Mouse (Mus musculus): ENCODE results near the gene Togaram2. TPM values are rescaled to one million over a fixed set of nuclear protein-coding genes. Genes with fewer than 3 reads are reported as not detected.
"Not testable (repeated sequence)": the region's sequence is repeated elsewhere in the genome, so short reads cannot be mapped to it uniquely, and the experiment has no call there.

The Togaram2 gene
- total RNA-seq, 1 experiment = 0.09 TPM

GRCm38 (mm10) chr17:71760536-71760935 is 87.5 kb downstream of the Togaram2 start:
- DNase-seq (ENCODE audit: low read depth, low spot score) = no peak

DNA sequence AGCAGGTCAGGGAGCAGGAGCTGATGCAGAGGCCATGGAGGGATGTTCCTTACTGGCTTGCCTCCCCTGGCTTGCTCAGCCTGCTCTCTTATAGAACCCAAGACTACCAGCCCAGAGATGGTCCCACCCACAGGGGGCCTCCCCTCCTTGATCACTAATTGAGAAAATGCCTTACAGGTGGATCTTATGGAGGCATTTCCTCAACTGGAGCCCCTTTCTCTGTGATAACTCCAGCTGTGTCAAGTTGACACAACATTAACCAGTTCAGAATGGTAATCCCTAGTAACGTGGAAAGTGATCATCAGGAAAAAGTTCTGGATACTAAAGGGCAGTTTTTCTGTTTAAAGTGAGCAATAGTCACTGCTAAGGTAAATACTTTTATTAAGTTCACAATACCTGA is 95.1 kb downstream of the Togaram2 start, which contains the start of gene Clip4:
Gene Clip4, plus strand, starts transcription at position 301 of the 400 bp plus-strand sequence.
- H3K9ac ChIP-seq (ENCODE audit: insufficient read depth, low read depth, low read length, poor library complexity, severe bottlenecking); H3K9me3 ChIP-seq (ENCODE audit: control insufficient read depth, insufficient read depth, low read depth, low read length); H3K36me3 ChIP-seq (ENCODE audit: control insufficient read depth, insufficient read depth, low read length, poor library complexity, severe bottlenecking); in situ Hi-C loops (cut with MboI; ENCODE audit: low sequenced_read_pairs in 2 of 2, unreplicated experiment in 2 of 2); H3K4me3 ChIP-seq (ENCODE audit: insufficient read depth in 1 of 2, low read depth in 1 of 2, low read length in 2 of 2, poor library complexity in 1 of 2, severe bottlenecking in 1 of 2); H3K27ac ChIP-seq (ENCODE audit: insufficient read depth, low read depth, low read length, poor library complexity, severe bottlenecking); DNase-seq (ENCODE audit: low read depth, low spot score); H3K4me1 ChIP-seq (ENCODE audit: control insufficient read depth in 2 of 2, insufficient read depth in 2 of 2, low read length in 2 of 2, poor library complexity in 1 of 2): not testable (repeated sequence)

More at GRCm38 (mm10) chr17:71760536-71760935, 87.5 kb downstream of the Togaram2 start:
- H3K36me3 ChIP-seq (ENCODE audit: control insufficient read depth, insufficient read depth, low read length, poor library complexity, severe bottlenecking) = no peaks in the 10 kb centered on the region
- H3K4me1 ChIP-seq (ENCODE audit: control insufficient read depth in 2 of 2, insufficient read depth in 2 of 2, low read length in 2 of 2, poor library complexity in 1 of 2) = no peaks in the 10 kb centered on the region
- TF ChIP-seq CHD2 (IDR thresholded peaks at IDR 0.05; ENCODE audit: low read depth, low read length) = no peak
- no peak for TF ChIP-seq HCFC1 (IDR thresholded peaks at IDR 0.05; ENCODE audit: borderline replicate concordance, insufficient read depth, low read length)
- TF ChIP-seq MAFK (IDR thresholded peaks at IDR 0.05; ENCODE audit: insufficient read depth, low read depth, low read length) = no peak
- TF ChIP-seq ZNF384 (IDR thresholded peaks at IDR 0.05; ENCODE audit: low read depth, low read length) = no peak
- TF ChIP-seq ZC3H11A (IDR thresholded peaks at IDR 0.05; ENCODE audit: borderline replicate concordance, low read depth, low read length) = no peak
- in situ Hi-C loops (cut with MboI; ENCODE audit: low sequenced_read_pairs in 2 of 2, unreplicated experiment in 2 of 2) = no loop called here
- no peaks in the 10 kb centered on the region for H3K9me3 ChIP-seq (ENCODE audit: control insufficient read depth, insufficient read depth, low read depth, low read length)
- H3K4me3 ChIP-seq (ENCODE audit: insufficient read depth in 1 of 2, low read depth in 1 of 2, low read length in 2 of 2, poor library complexity in 1 of 2, severe bottlenecking in 1 of 2) = no peak overlapping the region
- H3K27ac ChIP-seq (ENCODE audit: insufficient read depth, low read depth, low read length, poor library complexity, severe bottlenecking) = no peak overlapping the region
- H3K9ac ChIP-seq (ENCODE audit: insufficient read depth, low read depth, low read length, poor library complexity, severe bottlenecking) = no peak overlapping the region

- Histone ChIP-seq H3K36me3 (ENCODE audit: control insufficient read depth, insufficient read depth, low read length, poor library complexity, severe bottlenecking) (no peaks in the 10 kb centered on the region), H3K9me3 (ENCODE audit: control insufficient read depth, insufficient read depth, low read depth, low read length) (no peaks in the 10 kb centered on the region), H3K27ac (ENCODE audit: insufficient read depth, low read depth, low read length, poor library complexity, severe bottlenecking) (no peak overlapping the region), H3K9ac (ENCODE audit: insufficient read depth, low read depth, low read length, poor library complexity, severe bottlenecking) (no peak overlapping the region), H3K4me1 (ENCODE audit: control insufficient read depth in 2 of 2, insufficient read depth in 2 of 2, low read length in 2 of 2, poor library complexity in 1 of 2) (no peaks in the 10 kb centered on the region), H3K4me3 (ENCODE audit: insufficient read depth in 1 of 2, low read depth in 1 of 2, low read length in 2 of 2, poor library complexity in 1 of 2, severe bottlenecking in 1 of 2) (no peak overlapping the region)
- DNase-seq (ENCODE audit: low read depth, low spot score) = no peak
- TF ChIP-seq CHD2 (IDR thresholded peaks at IDR 0.05; ENCODE audit: low read depth, low read length) (no peak), MAFK (IDR thresholded peaks at IDR 0.05; ENCODE audit: insufficient read depth, low read depth, low read length) (no peak), HCFC1 (IDR thresholded peaks at IDR 0.05; ENCODE audit: borderline replicate concordance, insufficient read depth, low read length) (no peak), ZNF384 (IDR thresholded peaks at IDR 0.05; ENCODE audit: low read depth, low read length) (no peak), ZC3H11A (IDR thresholded peaks at IDR 0.05; ENCODE audit: borderline replicate concordance, low read depth, low read length) (no peak)
- in situ Hi-C loops (cut with MboI; ENCODE audit: low sequenced_read_pairs in 2 of 2, unreplicated experiment in 2 of 2) = no loop called here
Measured at GRCm38 (mm10) chr17:71769564-71769963, 96.5 kb downstream of the Togaram2 start.

GRCm38 (mm10) chr17:71770696-71771095 is 97.6 kb downstream of the Togaram2 start:
- Histone ChIP-seq H3K4me3 (ENCODE audit: insufficient read depth in 1 of 2, low read depth in 1 of 2, low read length in 2 of 2, poor library complexity in 1 of 2, severe bottlenecking in 1 of 2) (no peak overlapping the region), H3K9me3 (ENCODE audit: control insufficient read depth, insufficient read depth, low read depth, low read length) (no peaks in the 10 kb centered on the region), H3K4me1 (ENCODE audit: control insufficient read depth in 2 of 2, insufficient read depth in 2 of 2, low read length in 2 of 2, poor library complexity in 1 of 2) (no peaks in the 10 kb centered on the region), H3K9ac (ENCODE audit: insufficient read depth, low read depth, low read length, poor library complexity, severe bottlenecking) (no peak overlapping the region), H3K27ac (ENCODE audit: insufficient read depth, low read depth, low read length, poor library complexity, severe bottlenecking) (no peak overlapping the region), H3K36me3 (ENCODE audit: control insufficient read depth, insufficient read depth, low read length, poor library complexity, severe bottlenecking) (no peaks in the 10 kb centered on the region)
- TF ChIP-seq MAFK (IDR thresholded peaks at IDR 0.05; ENCODE audit: insufficient read depth, low read depth, low read length) = no peak
- TF ChIP-seq CHD2 (IDR thresholded peaks at IDR 0.05; ENCODE audit: low read depth, low read length) = no peak
- no peak for TF ChIP-seq ZC3H11A (IDR thresholded peaks at IDR 0.05; ENCODE audit: borderline replicate concordance, low read depth, low read length)
- TF ChIP-seq HCFC1 (IDR thresholded peaks at IDR 0.05; ENCODE audit: borderline replicate concordance, insufficient read depth, low read length) = no peak
- no peak for TF ChIP-seq ZNF384 (IDR thresholded peaks at IDR 0.05; ENCODE audit: low read depth, low read length)
- in situ Hi-C loops (cut with MboI; ENCODE audit: low sequenced_read_pairs in 2 of 2, unreplicated experiment in 2 of 2) = no loop called here
- DNase-seq (ENCODE audit: low read depth, low spot score) = no peak

DNA sequence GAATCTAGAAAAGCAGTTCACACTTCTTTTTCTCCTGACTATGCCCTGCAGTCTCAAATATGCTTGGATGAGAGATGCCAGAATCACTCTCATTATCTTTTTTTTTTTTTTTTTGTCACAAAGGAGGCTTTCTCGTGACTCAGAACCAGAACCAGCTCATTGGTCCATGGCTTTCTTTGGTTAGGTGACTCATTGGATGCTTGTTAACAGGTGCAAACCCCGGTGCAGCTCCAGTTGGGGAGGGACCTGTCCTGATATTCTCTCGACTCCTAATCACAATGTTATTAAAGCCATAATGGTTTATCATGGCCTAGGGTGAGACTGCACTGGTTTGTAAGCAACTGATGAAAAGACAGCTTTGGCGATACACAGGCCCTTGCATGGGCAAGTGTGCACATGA is 101.1 kb downstream of the Togaram2 start:
- TF ChIP-seq ZNF384 (IDR thresholded peaks at IDR 0.05; ENCODE audit: low read depth, low read length) (no peak), ZC3H11A (IDR thresholded peaks at IDR 0.05; ENCODE audit: borderline replicate concordance, low read depth, low read length) (no peak)
- H3K4me1 ChIP-seq (ENCODE audit: control insufficient read depth in 2 of 2, insufficient read depth in 2 of 2, low read length in 2 of 2, poor library complexity in 1 of 2) = no peaks in the 10 kb centered on the region
- H3K9me3 ChIP-seq (ENCODE audit: control insufficient read depth, insufficient read depth, low read depth, low read length) = no peaks in the 10 kb centered on the region
- in situ Hi-C loops (cut with MboI; ENCODE audit: low sequenced_read_pairs in 2 of 2, unreplicated experiment in 2 of 2) = no loop called here
- no peak for DNase-seq (ENCODE audit: low read depth, low spot score)
- H3K27ac ChIP-seq (ENCODE audit: insufficient read depth, low read depth, low read length, poor library complexity, severe bottlenecking) = no peak overlapping the region
- no peak overlapping the region for H3K4me3 ChIP-seq (ENCODE audit: insufficient read depth in 1 of 2, low read depth in 1 of 2, low read length in 2 of 2, poor library complexity in 1 of 2, severe bottlenecking in 1 of 2)
- H3K36me3 ChIP-seq (ENCODE audit: control insufficient read depth, insufficient read depth, low read length, poor library complexity, severe bottlenecking) = no peaks in the 10 kb centered on the region
- no peak overlapping the region for H3K9ac ChIP-seq (ENCODE audit: insufficient read depth, low read depth, low read length, poor library complexity, severe bottlenecking)
